Mouse (Mus musculus) gonadal fat pad, adult 2 months (tissue): ENCODE data around the gene Clnk. TPM values are rescaled to one million over a fixed set of nuclear protein-coding genes. Genes with fewer than 3 reads are reported as not detected.

ENCODE experiments used
- DNase-seq: peaks from one replicate; pipeline ENCODE4 v3.0.0-alpha.2; 2012; ENCODE audit warnings: low read depth
- polyA plus RNA-seq: library from polyadenylated mRNA; depleted of rRNA; stranded (reverse); fragments of >200 nt; gene quantifications from 2 replicates; pipeline ENCODE4 v1.2.3, GENCODE M21; 2012

Clnk gene
- polyA plus RNA-seq, 1 experiment, result not detected

DNA sequence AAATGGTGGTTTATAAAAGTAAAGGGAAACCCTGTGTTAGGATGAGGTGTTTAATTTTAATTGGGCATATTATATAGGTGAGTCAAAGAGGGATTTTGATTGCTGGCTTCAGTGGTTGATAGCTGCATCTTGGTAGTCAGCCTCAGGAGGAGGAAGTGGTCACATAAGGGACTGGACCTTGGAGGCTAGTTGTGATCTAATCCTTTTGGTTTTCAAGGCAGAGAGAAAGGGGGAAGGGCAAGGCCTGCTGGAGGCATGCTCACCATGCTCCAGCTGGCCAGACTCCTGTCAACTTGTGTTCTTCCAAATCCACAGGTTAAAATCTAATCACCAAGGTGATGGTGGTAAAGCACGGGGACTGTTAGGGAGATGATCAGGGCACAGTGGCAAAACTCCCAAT, 19.0 kb downstream of the Clnk start:
- no peak for DNase-seq

DNA sequence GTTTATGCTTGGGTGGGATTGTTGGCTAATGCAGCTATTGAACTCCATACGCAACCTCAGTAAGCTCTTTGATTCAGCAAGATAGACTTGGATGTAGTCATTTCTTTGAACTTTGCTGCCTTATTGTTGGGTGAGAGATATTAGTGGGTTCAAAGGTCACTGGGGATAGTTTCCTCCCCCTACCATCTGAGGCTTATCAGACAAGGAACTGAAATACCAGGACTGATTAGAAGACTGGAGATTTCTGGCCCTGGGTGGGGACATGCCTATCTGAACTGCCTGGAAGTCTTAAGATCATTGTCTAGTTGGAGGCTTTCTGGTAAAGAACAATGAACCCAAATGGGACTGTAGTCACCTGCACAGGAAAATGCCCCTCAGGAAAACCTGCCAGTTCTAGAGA, 26.4 kb downstream of the Clnk start:
- no peak for DNase-seq

DNA sequence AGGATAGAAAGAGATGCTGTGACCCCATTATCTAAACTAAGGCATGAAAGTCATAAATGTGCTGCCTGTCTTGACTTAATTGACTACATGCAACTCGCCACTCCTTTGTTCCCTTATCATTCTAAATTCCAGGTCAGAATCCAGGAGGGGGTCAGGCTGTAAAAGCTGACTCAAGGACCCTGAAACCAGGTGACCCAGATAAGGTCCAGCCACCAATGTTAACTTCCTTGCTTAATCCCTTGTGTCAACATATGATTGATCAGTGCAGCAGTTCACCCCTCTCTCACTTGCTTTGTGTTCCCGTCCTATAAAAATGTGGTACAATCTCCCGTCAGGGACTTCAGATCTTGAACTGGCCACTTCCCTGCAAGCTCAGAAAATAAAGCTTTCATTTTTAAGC, 31.1 kb downstream of the Clnk start:
- DNase-seq, result no peak

DNA sequence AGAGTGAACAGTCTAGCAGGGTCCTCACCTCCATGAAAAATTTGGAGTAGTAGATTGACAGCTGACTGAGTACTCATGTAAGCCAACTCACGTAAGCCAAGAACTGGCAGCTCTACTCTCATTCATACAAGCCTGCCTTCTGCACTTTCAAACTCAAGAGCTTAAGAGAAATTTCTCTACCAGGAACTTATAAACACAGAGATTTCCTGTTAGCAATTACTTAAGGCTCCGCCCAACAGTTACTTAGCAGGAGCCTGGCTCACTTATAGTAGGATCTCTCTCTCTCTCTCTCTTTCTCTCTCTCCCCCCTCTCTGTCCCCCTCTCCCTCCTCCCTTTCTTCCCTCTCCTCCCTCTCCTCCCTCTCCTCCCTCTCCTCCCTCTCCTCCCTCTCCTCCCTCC, 32.3 kb downstream of the Clnk start:
- no peak for DNase-seq

DNA sequence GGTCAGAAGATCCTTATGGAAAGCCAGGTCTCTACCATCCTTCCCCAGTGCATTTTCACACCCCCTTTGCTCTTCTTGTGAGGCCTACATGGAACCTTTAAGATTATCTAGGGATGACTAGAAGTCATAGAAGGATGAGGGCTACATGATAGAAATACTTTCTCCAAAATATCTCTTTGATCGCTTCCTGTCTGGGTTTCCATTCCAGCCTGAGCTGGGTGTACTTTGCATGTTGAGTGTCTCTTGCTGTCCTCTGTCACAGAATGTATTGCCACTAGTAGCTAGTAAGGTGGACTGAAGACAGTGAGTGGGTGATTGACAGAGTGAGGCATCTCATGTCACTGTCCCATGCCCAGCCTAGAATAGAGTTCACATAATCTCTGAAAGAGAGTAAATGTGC, 36.6 kb downstream of the Clnk start:
- no peak for DNase-seq

DNA sequence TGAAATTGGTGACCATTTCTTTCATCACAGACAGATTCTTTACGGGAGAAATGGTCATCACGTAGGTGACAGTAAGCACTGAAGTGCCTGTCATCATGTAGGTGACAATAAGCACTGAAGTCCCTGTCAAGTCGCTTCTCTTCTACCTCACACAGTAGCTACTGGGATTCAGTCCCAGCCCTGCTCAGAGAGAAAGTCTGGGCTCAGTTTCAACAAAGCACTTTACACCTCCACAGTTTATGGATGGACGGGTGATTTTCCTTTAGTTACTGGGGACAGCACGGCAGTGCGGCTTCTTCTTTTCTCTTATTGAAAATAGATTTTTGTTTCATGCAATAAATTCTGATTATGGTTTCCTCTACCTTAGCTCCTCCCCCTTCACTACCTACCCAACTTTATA, 49.3 kb downstream of the Clnk start:
- no peak for DNase-seq

DNA sequence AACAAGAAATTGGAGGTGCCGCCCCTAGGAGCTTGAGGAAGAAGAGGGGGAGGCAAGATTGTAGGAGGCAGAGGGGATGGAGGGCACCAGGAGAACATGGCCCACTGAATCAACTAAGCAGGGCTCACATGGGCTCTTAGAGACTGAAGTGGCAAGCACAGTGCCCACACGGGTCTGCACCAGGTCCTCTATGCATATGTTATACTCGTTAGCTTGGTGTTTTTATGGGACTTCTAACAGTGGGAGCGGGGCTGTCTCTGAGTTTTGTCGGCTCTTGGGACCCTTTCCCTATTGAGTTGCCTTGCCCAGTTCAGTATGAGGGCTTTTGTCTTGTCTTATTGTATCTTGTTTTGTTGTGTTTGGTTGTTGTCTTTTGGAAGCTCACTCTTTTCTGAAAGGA, 50.0 kb downstream of the Clnk start:
- no peak for DNase-seq

DNA sequence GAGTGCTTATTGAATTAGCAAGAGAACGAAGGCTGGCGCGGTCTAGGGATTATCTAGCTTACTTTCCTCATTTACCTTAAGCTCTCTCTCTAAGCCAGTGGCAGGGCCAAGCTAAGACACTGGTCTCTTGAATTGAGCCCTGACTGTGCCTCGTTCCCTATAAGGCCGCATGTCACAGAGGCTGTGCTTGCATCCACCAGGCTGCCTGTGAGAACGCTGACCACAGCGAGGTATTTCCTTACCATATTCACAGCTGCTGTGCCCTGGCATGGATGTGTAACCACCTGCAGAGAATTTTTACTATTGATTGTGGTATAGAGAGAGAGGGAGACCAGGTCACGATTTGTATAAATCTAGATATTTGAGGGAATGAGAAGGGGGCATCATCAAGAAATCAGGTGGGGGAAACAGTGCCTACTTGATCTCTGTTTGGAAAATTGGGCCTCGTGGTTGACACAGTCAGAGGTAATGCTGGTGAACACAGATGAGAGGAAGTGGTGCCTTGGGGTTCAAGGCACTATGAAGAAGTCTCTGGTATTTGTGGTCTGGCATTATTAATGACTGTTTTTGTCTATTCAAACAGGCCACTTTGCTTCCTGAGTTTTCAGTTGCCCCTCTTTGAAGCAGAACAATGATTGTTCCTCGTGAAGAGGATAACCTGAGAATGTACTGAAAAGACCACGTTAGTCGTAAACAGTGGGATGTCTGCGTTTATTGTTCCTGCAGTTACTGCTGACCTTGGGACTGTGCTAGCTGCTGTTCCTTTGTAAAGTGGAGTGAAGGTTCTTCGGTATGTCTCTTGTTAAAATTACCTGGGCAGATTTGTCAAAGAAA, 52.3 kb downstream of the Clnk start:
- no peak for DNase-seq

DNA sequence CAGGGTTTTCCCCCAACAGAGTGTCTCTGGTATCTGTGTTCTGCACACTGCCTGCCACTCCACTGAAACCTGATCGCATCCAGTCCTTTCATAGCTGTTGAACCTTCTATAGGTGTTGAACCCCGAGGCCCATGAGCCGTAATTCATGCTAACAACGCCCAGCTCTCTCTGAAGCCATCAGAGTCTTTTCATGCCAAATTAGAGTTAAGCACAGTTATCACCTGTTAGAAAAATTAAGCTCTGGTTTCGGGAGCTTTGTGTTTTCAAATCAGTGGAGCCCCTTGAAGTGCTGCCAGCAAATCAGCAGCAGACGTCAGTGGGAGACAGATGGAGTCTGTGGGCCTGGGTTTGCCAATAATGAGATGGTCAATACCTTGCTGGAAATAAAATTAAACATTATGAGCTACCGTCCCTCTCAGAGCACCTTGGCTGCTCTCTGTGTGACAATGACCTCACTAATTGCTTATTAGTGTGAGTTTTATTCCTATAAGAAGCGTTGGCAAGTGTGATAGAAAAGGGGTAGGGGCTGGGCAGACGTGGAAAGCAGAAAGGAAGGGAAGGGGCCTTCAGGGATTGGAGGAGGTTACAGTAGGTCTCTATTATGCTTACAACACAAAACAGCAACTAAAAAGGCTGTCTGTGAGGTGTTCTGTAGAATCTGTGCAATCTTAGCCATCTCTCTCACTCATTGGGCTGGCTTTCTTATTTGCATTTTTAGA, 63.1 kb downstream of the Clnk start:
- no peak for DNase-seq

DNA sequence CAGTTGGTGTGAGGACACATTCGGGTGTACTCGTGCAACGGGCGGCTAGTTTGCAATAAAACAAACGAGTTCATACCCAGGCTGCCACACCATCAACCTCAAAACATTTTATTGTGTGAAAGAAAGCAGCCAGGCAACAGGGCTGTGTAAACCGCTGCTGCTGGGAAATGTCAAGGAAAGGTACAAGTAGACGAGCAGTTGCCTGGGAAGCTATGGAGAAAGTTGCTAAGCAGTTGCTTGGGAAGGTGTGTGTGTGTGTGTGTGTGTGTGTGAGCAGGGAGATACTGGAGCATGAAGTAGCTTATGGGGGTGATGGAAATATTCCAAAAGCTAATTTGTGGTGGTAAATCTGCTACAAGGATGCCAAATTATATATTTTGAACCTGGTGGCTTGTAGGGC, 63.7 kb downstream of the Clnk start:
- no peak for DNase-seq

DNA sequence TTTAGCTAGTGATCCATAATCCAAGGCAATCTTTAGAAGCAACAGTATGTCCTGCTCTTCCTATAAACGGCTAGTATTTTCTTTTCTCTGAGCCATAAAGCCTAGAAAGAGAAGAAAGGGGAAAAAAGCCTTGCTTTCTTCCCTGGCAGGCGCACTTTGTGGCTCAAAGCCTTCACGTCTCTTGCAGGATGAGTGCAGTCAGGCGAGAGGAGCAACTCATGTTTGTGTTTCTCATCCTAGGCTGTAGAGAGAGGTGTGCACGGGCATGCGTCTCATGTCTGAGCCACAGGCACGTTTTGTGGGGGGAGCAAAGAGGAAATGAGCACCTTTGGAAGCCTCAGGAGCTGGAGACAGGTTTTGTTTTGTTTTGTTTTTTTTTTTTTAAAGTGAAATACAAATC, 64.2 kb downstream of the Clnk start:
- DNase-seq, result no peak

DNA sequence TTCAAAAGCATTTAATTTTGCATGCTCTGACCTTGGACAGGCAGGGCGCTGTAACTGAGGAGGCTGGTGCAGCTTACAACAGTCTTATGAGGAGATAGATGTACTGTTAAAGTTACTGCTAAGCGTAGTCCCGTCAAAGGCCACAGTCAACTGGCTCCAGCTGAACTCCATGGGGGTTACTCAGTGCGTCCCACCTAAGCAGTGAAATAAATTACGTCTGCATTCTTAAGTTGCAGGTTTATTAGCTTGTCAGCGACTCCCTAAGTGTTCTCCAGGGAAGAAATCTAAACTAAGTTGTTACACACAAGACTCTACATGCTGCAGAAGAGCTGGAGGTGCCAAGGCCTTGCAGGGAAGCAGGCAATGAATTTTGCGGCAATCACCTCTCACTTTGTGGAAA, 77.7 kb downstream of the Clnk start:
- no peak for DNase-seq

DNA sequence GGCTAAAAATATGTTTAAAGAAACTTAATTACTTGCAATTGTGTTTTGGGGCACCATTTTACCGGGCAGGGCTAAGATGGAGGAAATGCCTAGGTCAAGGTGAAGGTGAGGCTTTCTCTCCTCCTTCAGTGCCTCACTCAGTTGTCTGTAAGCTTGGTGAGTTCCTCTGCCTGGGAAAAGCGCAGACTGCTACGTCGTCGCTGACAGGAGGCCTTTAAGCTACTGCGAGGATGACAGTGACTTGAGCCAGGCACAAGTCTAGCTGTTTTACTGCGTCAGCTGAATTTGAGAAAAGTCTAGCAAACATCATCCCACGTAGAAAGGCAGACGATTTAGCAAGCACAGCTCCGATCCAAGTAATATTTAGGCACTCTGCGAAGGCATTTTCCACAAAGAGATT, 81.5 kb downstream of the Clnk start:
- no peak for DNase-seq

DNA sequence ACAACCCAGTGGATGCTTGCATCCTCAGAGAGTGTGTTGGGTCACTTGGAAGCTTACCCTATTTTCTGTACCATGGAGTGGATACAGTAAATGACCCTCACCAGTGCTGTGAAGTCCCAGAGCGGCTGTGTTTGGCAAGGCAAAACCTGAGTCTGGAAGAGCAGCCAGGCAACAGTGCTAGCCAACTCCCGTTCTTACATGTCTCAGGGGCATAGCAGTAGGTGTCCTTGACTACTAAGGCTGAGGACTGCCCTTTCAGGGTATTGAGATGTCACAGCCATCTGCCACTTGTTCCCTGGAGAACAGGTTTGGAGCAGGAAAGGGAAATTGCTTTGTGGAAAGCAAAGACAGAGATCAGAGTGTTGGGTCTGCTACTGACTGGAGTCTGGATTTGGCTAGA, 85.5 kb downstream of the Clnk start:
- no peak for DNase-seq

DNA sequence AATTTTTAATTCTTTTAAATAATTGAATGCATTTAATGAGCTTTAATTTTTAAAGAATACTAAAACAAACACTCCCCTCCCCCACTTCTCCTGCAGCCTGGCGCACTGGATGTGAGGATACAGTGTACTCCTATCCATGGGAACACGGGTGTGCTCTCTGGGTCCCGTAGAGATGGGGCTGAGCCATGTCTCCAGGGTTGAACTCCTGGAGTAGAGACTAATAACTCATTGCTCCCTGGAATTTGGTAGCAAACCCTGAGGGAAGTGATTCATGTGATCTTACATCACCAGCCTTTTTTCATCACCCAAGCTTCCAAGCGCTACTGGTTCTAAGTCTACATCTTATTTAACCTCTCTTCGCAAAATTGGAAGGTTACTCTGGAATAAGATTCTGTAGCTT, 87.8 kb downstream of the Clnk start:
- DNase-seq, result no peak

DNA sequence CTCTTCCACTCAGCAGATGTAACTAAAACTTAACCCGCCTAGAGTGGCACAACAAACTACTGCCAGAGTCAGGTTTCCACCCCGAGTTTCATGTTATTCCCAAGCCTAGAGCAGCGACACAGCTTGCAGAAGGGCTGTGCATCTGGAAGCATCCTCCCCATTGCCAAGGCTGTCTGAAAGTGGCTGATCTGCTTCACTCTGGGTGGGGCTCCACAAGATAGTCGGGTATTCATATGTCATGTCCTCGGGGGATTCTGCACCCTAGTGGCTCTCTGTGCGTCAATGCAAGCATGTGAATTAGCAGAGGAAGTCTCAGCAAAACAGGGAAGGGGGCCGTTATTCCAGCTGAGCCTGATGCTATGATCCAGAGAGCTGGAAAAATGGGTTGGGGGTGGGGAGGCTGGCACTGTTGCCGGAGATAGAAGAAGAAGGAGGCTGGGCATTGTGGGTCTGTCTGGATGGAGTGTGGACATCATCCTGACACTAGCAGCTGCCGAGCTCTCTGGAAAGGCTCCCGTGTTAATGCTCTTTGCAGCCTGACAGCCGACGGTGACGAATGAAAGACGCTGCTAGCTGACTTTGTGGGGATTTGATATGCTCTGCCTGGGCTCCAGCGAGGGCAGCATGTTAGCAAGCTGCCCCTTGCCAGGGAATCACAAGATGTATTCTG, 88.6 kb downstream of the Clnk start:
- DNase-seq, result no peak

DNA sequence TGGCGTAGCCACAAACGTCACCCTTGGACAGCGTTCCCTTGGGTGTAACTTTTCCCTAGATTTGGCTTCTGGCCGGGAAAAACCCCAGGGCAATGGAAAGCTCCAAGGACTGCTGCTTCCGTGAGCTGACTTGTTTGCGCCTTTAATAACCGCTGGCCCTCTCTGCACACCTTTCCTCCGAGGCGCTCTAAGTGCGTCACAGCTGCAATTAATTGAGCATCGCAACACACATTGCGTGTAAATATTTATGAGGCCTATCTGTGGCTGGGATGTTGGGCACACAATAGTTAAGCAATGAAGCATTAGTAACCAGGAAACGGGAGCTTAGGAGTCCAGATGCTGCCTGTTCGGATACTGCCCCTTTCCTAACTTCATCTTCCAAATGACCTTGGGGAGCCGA, 90.5 kb downstream of the Clnk start:
- DNase-seq, result no peak

DNA sequence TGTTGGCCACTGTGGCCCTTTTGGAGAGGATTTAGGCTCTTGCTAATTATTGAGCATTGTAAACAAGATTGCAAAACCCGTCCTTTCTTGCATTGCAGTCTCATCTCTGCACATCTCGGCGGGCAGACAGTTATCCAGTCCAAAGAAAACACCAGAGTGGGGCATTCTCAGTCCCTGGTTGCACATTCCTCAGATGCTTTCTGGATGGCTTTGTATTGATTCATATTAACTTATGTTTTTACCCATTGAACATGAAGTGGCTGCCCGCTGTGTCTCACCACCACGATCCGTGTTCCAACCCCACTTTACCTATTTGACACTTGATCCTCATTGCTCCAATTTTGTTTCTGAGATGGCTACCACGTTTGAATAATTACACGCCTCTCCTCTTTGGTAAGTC, 90.9 kb downstream of the Clnk start:
- no peak for DNase-seq

DNA sequence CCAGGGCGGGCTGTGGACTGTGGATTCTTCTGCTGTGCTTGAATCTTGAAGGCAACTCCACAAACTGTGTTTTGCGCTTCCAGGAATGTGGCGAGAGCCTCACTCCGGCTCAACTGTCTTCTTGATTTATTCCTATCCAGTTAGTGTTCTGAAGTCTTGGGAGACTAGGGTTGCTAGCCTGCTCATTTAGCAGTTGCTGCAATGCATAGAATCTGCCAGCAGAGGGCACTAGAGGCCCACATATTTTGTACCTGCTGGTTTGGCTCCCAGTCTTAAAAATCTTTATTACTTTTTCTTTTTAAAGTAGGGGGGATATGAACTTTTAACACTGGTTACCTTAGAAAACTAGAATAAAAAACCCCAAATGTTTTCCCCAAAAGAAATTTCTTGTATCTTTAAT, 94.8 kb downstream of the Clnk start:
- no peak for DNase-seq

DNA sequence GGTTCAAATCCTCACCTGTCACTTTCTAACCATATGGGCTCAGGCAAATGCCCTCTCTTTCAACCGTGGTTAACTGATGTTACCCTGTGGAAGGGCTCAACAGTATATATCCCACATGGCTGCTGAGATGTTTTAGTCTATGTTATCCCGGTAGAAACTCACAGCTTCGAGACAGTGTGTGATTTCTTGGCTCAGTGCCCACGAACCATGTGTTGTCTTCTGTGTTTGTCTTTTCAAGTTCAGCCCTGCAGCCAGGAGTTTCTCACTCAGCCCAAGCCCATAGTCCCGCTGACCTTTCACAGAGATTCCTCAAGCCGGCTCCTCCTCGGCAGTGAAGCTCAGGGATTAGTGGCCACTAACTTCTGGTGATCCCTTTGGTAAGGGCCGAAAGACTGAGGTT, 96.0 kb downstream of the Clnk start:
- no peak for DNase-seq

DNA sequence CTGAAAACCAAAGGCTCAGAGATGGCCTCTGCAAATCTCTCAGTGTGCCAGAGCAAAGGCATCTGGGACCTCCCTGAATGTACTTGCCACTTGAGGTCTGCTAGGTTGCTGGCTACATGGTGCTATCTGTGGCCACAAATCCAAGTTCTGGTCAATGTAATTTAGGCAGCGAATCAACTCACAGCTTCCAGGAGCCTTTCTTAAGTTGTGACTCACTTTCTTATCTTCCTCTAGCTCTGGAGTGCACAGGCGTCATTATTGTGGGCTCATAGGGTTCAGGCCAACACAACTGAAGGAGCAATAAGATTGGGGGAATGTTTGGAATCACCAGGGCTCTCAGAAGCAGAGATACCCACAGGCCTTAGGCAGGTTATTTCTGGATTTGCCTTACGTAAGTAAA, 96.6 kb downstream of the Clnk start:
- DNase-seq, result no peak

DNA sequence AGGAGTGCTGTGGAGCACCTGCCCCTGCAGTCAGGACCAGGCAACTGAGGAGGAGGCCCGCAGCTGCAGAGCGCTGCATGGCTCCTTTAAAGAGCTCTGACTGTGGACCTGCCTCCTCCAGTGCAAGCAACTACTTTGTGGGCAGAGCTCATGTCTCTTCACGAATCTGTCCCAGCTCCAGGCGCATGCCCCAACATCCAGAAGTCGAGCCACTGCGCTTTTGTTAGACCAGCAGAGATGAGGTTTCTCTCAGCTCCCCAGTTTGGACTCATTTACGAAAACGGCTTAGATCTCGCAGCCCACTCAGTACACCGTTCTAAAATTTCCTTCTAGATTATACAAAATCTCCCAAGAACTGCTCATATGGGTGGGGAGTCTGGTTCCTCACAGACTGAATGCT, 101.1 kb downstream of the Clnk start:
- no peak for DNase-seq

DNA sequence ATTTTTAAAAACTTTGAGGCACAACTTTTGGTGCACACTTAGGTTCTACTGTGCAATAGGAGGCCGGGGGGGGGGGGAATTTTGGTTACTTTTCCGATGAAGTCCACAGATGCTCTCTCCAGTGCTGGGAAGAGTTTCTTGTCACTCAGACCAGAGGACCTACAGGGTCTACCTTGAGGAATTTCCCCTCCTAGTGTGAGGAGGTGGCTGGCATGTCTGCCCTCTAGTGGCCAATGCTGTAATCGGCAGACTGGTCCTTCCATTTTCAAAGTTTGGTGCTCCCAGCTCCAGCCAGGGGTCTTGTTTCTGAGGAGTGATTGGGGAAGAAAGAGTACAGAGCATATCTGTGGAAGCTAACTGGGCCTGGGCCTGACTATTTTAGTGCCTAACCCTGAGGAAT, 121.7 kb downstream of the Clnk start:
- no peak for DNase-seq
